Mouse (Mus musculus): Measurements from ENCODE around the gene Mgat5. TPM values are rescaled to one million over a fixed set of nuclear protein-coding genes. Genes with fewer than 3 reads are reported as not detected.

Mgat5 gene
- polyA plus RNA-seq, 1 experiment = 24.1 TPM

DNA sequence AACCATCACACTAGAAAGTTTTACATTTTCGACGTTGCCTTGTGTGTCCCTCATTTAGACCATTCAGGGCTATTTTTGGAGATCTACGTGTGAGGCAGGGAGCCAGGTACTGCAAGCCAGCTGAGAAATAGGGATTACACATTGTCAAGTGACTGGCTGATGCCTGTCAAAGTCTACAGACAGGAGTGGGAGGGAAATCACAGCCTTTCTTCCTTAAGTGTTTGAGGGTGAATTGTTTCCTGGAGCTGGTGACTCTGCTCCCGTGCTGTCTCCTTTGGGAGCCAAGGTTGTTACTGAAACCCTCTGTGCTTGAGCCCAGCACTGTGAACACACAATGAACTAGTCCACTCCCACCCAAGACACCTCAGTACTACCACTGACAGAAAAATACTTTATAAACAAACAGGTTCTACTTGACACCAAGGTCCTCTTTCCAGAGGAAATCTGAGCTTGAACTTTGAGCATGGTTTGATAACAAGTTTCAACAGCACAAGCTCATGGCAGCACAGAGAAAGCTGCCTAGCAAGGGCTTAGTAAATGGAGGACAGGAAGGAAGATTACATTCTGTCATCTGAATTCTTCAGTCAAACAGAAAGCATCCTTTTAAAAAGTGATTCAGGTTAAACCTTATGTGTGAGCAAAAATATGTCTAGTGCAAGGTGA is 147.4 kb downstream of the Mgat5 start:
- WGBS = 86% methylated on average over 4 of the region's 4 CpGs
- Histone ChIP-seq H3K27ac (ENCODE audit: control insufficient read depth, insufficient read depth, low read length) (no peak overlapping the region), H3K36me3 (ENCODE audit: control insufficient read depth, insufficient read depth, low read length) (no peaks in the 10 kb centered on the region), H3K4me1 (replicated peaks; ENCODE audit: control insufficient read depth, insufficient read depth, low read length) (peaks cover 14% of the 10 kb centered on the region), H3K27me3 (ENCODE audit: control insufficient read depth, insufficient read depth, low read length) (no peaks in the 10 kb centered on the region), H3K4me3 (ENCODE audit: control insufficient read depth, insufficient read depth, low read length) (no peak overlapping the region)
- TF ChIP-seq POLR2A (IDR thresholded peaks at IDR 0.05; ENCODE audit: control insufficient read depth, extremely low read depth, insufficient read depth, low read length, poor library complexity) (no peak), CTCF (IDR thresholded peaks at IDR 0.05; ENCODE audit: borderline replicate concordance, control insufficient read depth, extremely low read depth, insufficient read depth, low read length, poor library complexity) (no peak)
- no peak for DNase-seq

DNA sequence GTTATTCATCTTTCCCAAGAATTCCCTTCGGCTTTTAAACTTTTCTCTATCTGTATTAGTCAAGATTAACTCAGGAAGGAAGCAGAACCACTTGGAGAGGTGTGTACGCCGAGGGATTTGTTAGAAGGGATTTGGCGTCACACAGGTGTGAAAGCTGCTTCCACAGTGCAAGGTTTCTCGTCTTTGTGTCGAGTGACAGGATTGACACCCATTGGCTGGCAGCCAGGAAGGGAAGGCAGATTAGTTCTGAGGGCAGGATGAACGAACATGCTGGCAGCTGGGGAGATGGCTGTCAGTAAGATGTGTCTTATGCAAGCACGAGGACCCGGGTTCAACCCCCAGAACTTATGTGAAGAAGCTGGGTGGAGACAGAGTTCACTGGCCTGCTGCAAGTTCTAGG is 148.6 kb downstream of the Mgat5 start:
- Histone ChIP-seq H3K4me3 (ENCODE audit: control insufficient read depth, insufficient read depth, low read length) (no peak overlapping the region), H3K36me3 (ENCODE audit: control insufficient read depth, insufficient read depth, low read length) (no peaks in the 10 kb centered on the region), H3K27me3 (ENCODE audit: control insufficient read depth, insufficient read depth, low read length) (no peaks in the 10 kb centered on the region), H3K27ac (ENCODE audit: control insufficient read depth, insufficient read depth, low read length) (no peak overlapping the region), H3K4me1 (replicated peaks; ENCODE audit: control insufficient read depth, insufficient read depth, low read length) (peaks cover 14% of the 10 kb centered on the region)
- TF ChIP-seq CTCF (IDR thresholded peaks at IDR 0.05; ENCODE audit: borderline replicate concordance, control insufficient read depth, extremely low read depth, insufficient read depth, low read length, poor library complexity) (no peak), POLR2A (IDR thresholded peaks at IDR 0.05; ENCODE audit: control insufficient read depth, extremely low read depth, insufficient read depth, low read length, poor library complexity) (no peak)
- WGBS = 62% methylated on average over 9 of the region's 9 CpGs
- DNase-seq = no peak

DNA sequence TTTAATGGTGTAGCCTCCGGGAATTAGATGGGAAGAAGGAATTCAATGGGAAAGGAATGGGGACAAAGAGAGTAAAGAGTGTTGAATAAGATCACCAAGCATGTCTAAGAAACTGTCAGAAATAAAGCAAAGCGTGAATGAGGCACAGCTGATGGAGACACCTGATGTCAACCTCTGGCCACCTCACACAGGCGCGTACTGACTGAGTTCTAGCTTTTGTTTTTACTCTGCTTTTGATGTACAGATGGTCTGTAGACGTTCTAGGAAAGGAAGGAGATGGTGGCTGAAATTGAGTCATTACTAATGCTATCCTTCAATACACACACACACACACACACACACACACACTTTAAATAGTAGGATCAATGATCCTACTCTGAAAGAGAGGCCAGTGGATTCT is 149.3 kb downstream of the Mgat5 start:
- DNase-seq = no peak
- H3K36me3 ChIP-seq (ENCODE audit: control insufficient read depth, insufficient read depth, low read length) = no peaks in the 10 kb centered on the region

DNA sequence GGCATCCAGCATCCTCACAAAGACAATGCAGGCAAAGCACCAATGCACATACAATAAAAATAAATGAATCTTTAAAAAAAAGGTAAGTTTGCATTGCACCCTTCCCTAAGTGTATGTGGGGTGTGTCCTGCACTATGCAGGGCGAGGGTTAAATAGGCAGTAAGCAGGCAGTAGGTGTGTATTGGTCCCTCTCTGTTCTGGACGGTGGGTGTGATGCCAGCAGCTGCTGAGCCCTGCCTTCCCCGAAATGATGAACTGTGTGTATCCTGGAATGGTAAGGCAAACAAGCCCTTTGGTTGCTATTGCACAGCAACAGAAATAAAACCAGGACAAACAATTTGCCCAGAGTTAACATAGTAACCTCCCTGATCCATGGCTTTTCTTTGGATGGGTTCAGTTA is 150.2 kb downstream of the Mgat5 start:
- H3K4me3 ChIP-seq (ENCODE audit: control insufficient read depth, insufficient read depth, low read length) = no peak overlapping the region
- H3K4me1 ChIP-seq (replicated peaks; ENCODE audit: control insufficient read depth, insufficient read depth, low read length) = peaks cover 6% of the 10 kb centered on the region
- H3K36me3 ChIP-seq (ENCODE audit: control insufficient read depth, insufficient read depth, low read length) = no peaks in the 10 kb centered on the region
- H3K27me3 ChIP-seq (ENCODE audit: control insufficient read depth, insufficient read depth, low read length) = no peaks in the 10 kb centered on the region
- TF ChIP-seq POLR2A (IDR thresholded peaks at IDR 0.05; ENCODE audit: control insufficient read depth, extremely low read depth, insufficient read depth, low read length, poor library complexity) (no peak), CTCF (IDR thresholded peaks at IDR 0.05; ENCODE audit: borderline replicate concordance, control insufficient read depth, extremely low read depth, insufficient read depth, low read length, poor library complexity) (no peak)
- DNase-seq = no peak
- WGBS = 95% methylated on average over 3 of the region's 3 CpGs
- H3K27ac ChIP-seq (ENCODE audit: control insufficient read depth, insufficient read depth, low read length) = no peak overlapping the region

More for the DNA sequence above, 149.3 kb downstream of the Mgat5 start:
- H3K27ac ChIP-seq (ENCODE audit: control insufficient read depth, insufficient read depth, low read length) = no peak overlapping the region
- TF ChIP-seq CTCF (IDR thresholded peaks at IDR 0.05; ENCODE audit: borderline replicate concordance, control insufficient read depth, extremely low read depth, insufficient read depth, low read length, poor library complexity) = no peak
- no peak for TF ChIP-seq POLR2A (IDR thresholded peaks at IDR 0.05; ENCODE audit: control insufficient read depth, extremely low read depth, insufficient read depth, low read length, poor library complexity)
- H3K4me1 ChIP-seq (replicated peaks; ENCODE audit: control insufficient read depth, insufficient read depth, low read length) = peaks cover 6% of the 10 kb centered on the region
- H3K4me3 ChIP-seq (ENCODE audit: control insufficient read depth, insufficient read depth, low read length) = no peak overlapping the region
- no peaks in the 10 kb centered on the region for H3K27me3 ChIP-seq (ENCODE audit: control insufficient read depth, insufficient read depth, low read length)
- WGBS = 80% methylated on average over 5 of the region's 5 CpGs

DNA sequence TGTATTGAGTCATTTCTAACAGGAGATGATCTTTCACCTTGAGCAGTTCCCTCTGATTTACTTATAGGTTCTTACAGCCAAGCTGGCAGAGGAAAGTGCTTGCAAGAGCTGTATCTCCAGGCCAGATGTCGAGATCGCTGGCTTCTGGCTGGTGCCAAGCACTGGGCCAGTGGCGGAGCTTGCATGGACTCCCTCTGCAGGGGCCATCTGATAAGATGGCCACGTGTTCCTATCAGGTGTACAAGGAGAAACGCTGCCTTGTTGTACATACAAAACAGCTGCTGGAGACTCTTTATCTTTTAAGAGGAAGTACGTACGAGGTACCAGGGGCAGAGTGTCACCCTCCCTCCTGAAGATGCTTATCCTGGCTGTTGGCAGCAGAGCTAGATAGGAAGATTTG is 158.8 kb downstream of the Mgat5 start:
- no peak overlapping the region; the same call in 1 of the 2 replicates for H3K27ac ChIP-seq (ENCODE audit: control insufficient read depth, insufficient read depth, low read length)
- no peak for DNase-seq
- WGBS = 14% methylated on average over 7 of the region's 7 CpGs
- no peaks in the 10 kb centered on the region for H3K27me3 ChIP-seq (ENCODE audit: control insufficient read depth, insufficient read depth, low read length)
- H3K4me1 ChIP-seq (replicated peaks; ENCODE audit: control insufficient read depth, insufficient read depth, low read length) = peaks cover 9% of the 10 kb centered on the region
- H3K36me3 ChIP-seq (ENCODE audit: control insufficient read depth, insufficient read depth, low read length) = peaks cover 28% of the 10 kb centered on the region
- no peak for TF ChIP-seq POLR2A (IDR thresholded peaks at IDR 0.05; ENCODE audit: control insufficient read depth, extremely low read depth, insufficient read depth, low read length, poor library complexity)
- no peak for TF ChIP-seq CTCF (IDR thresholded peaks at IDR 0.05; ENCODE audit: borderline replicate concordance, control insufficient read depth, extremely low read depth, insufficient read depth, low read length, poor library complexity)
- H3K4me3 ChIP-seq (ENCODE audit: control insufficient read depth, insufficient read depth, low read length) = no peak overlapping the region

DNA sequence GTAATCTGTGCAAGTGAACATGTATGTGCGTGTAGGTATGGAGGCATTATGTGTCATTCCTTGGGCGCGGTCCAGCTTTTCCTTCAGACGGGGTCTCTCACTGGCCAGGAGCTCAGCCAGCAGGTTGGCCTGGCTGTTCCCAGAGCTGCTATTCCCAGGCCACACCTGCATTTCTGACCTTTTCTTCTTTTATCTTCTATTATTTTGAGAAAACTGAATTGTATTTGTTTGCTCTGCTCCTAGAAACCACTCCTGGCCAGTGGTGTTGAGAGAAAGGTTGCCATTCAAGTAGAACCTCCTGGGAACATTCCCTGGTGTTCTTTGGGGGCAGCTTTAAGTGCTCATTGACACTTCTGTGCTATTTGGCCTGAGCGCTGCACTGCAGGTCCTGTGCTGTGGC is 160.9 kb downstream of the Mgat5 start:
- H3K27me3 ChIP-seq (ENCODE audit: control insufficient read depth, insufficient read depth, low read length) = no peaks in the 10 kb centered on the region
- H3K27ac ChIP-seq (ENCODE audit: control insufficient read depth, insufficient read depth, low read length) = no peak overlapping the region
- H3K4me3 ChIP-seq (ENCODE audit: control insufficient read depth, insufficient read depth, low read length) = no peak overlapping the region
- no peak for DNase-seq
- H3K4me1 ChIP-seq (replicated peaks; ENCODE audit: control insufficient read depth, insufficient read depth, low read length) = peaks cover 9% of the 10 kb centered on the region
- 99% methylated on average over 5 of the region's 5 CpGs for WGBS
- peaks cover 43% of the 10 kb centered on the region for H3K36me3 ChIP-seq (ENCODE audit: control insufficient read depth, insufficient read depth, low read length)
- TF ChIP-seq POLR2A (IDR thresholded peaks at IDR 0.05; ENCODE audit: control insufficient read depth, extremely low read depth, insufficient read depth, low read length, poor library complexity) = no peak
- no peak for TF ChIP-seq CTCF (IDR thresholded peaks at IDR 0.05; ENCODE audit: borderline replicate concordance, control insufficient read depth, extremely low read depth, insufficient read depth, low read length, poor library complexity)

DNA sequence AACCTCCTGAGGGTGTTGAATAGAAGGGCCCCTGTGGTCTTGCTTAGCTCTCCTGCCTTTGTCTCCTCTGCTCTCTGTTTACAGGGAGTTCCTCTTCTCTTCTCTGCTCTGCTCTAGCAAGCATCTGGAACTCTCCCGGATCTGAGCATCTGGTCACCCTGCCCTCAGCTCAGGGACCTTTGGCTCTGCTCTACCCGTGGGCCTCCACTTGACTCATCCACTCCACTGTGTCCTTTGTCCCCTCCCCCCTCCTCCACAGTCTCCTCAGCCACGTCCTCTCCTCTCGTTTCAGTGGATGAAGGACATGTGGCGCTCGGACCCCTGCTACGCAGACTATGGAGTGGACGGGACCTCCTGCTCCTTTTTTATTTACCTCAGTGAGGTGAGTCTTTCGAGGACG is 161.3 kb downstream of the Mgat5 start:
- H3K27ac ChIP-seq (ENCODE audit: control insufficient read depth, insufficient read depth, low read length) = no peak overlapping the region
- no peaks in the 10 kb centered on the region for H3K27me3 ChIP-seq (ENCODE audit: control insufficient read depth, insufficient read depth, low read length)
- H3K36me3 ChIP-seq (ENCODE audit: control insufficient read depth, insufficient read depth, low read length) = peaks cover 47% of the 10 kb centered on the region
- H3K4me1 ChIP-seq (replicated peaks; ENCODE audit: control insufficient read depth, insufficient read depth, low read length) = peaks cover 9% of the 10 kb centered on the region
- 98% methylated on average over 10 of the region's 10 CpGs for WGBS
- no peak for DNase-seq
- no peak overlapping the region for H3K4me3 ChIP-seq (ENCODE audit: control insufficient read depth, insufficient read depth, low read length)
- TF ChIP-seq POLR2A (IDR thresholded peaks at IDR 0.05; ENCODE audit: control insufficient read depth, extremely low read depth, insufficient read depth, low read length, poor library complexity) (no peak), CTCF (IDR thresholded peaks at IDR 0.05; ENCODE audit: borderline replicate concordance, control insufficient read depth, extremely low read depth, insufficient read depth, low read length, poor library complexity) (no peak)

Data from thymus, adult 2 months (tissue).